Mouse (Mus musculus) B cell, adult 62 days (primary cell): ENCODE results near the gene Gdi1. TPM values are rescaled to one million over a fixed set of nuclear protein-coding genes. Genes with fewer than 3 reads are reported as not detected.

Source experiments
- total RNA-seq: library from RNA; stranded (reverse); gene quantifications from 4 replicates; pipeline ENCODE4 v1.2.4, GENCODE M21; 2023

Gdi1 gene
- total RNA-seq = 279 to 321 TPM (median 292 TPM) in 4 replicates

DNA sequence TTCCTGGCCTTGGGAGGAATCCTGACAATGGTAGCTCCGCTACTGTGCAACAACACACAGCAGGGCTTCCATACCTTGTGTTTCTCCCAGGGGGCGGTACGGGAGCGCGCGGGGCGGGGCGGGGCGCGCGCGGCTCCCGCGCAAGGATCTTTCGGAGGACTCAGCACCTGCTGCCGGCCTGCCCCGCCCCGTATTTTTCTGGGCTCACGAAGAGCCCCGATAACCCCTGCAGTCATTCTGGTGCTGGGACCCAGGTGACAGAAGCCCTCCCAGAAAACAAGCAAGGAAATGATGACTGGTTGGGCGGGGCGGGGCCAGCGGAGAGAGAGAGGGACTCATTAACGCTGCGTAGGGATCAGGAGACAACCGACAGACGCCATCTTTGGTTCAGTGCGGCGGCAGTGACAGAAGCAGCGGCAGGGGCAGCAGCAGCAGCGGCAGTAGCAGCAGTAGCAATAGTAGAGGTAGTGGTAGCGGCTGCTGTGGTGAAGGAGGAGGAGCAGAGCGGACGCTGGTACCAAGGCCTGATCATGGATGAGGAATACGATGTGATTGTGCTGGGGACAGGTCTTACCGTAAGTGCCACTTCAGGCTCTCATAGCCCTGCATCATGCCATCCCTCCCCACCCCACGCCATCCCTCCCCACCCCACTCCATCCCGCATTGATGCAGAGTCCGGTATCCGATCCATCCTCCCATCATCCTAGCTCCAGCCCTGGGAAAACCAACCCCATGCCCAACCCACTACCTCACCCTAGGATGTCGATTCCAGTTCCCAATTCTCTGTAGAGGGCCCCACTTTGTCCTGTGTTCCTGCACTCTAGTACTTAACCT lies at the start of gene Gdi1:
Gdi1 (plus strand) TSS at position 132 of the 834 bp plus-strand sequence.

DNA sequence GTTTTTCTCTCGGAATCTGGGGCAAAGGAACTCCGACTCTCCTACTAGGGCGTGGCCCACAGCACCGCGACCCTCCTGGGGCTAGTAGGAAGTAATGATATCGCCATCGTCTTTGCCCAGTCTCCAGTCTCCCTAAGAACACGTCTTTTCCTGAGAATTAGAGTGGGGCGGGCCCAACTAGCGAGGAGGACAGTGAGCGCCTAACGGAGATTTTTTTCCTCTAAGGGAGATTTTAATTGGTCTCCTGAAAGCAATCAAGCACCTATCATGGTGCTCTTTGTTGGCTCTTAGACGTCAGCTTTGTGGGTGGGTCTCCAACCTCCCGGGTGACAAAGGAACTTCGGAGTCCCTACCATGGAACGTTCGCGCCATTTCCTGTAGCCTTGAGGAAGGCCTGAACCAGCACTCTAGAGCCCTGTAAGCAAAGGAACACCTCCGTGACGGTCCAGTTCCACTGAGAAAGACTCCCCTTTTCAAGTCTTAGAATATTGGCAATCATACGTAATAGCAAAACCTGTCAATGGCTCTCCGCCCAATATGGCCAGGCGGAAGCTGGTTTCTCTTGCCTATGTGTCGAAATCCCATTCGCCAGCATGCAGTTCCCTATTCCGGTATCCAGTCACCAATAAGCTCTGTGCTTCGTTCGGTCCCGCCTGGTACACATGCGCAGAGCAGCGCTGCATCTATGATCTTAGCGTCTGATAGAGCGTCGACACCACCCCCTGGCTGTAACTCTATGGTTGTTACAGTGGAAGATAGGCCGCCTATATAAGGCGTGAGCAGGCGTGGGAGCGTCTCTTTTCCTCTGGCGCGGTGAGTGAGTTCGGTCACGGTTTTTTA lies 34.5 kb upstream of the Gdi1 start, which contains the start of gene Rpl10:
Rpl10 (plus strand) TSS at position 751 of the 840 bp plus-strand sequence.

GRCm38 (mm10) chrX:74281732-74282394 lies 22.9 kb upstream of the Gdi1 start, which contains the start of the genes Taz and Dnase1l1:
Taz (plus strand) TSS chrX:74281912.
Dnase1l1 (minus strand) TSS chrX:74282337.

DNA sequence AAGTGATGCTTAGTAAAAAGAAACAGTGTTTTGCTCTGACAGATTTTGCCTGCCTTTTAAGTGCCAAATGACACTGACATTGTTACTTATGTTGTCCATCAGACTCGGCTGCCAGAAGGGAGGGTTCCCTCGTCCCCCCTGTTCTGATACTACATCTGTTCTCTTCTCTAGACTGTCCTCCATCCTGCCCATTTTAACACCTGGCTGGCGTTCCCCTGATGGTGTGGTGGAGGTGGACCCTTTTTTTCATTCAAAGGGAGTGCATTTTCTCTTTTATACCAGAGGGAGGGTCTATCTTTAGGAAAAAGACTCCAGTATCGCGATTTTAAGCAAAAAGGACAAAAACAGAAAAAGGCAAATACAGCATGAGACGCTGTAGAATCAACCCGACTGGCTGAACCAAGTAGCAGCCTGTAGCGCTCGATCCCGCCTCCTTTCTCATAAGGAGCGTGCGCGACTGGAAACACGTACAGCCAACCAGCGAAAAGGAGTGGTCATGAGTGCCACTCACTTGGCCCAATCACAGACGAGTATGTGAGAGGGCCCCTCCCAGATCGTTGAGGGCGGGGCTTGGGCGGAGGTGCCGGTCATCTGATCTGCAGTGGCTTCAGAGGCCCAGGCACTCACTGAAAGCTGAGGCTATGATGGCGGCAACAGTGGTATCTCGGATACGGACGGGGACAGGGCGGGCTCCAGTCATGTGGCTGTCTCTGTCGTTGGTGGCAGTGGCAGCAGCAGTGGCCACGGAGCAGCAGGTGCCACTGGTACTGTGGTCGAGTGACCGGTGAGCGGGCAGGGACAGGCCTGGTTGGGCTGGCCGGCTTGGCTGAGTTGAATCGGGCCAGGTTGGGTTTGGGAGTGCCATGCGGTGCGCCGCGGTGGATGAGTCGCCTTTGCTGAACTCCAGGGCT lies 8.0 kb upstream of the Gdi1 start, which contains the start of gene Atp6ap1:
Atp6ap1 (plus strand) TSS at position 560 of the 911 bp plus-strand sequence.

DNA sequence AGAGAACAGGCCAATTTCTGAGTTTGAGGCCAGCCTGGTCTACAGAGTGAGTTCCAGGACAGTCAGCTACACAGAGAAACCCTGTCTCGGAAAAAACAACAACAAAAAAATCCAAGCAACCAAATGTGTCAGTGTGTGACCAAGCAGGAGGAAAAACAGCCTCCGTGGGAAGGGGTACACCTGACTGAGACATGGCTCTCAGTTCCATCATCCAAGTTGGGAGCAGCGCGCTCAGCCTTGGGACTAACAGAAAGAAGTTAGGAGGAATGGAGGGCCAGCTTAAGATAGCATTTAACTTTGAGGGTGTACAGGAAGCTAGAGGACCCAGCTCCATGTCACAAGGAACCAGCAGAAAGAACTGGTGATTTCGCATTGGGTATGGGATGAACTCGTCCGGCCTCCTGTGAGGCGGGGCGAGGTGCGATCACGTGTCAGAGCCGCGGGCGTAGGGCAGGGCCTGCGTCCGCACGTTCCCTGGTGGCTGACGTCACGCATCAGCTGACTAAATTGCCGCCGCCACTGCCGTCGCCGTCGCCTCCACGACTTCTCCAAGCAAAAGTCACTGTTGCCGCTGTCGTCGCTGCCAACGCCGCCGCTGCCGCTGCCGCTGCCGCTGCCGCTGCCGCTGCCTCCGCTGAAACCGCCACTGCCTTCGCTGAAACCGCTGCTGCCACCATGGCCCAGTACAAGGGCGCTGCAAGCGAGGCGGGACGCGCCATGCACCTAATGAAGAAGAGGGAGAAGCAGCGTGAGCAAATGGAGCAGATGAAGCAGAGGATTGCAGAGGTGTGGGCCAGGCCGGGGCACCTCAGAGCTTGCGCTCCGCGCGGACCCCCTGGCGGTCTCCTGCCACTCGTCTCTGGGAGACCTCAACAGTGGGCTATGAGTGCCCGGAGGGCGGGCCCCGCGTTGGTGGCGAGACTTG lies 8.0 kb downstream of the Gdi1 start, which contains the start of gene Fam50a:
Fam50a (plus strand) TSS at position 494 of the 925 bp plus-strand sequence.

GRCm38 (mm10) chrX:74328725-74329161 lies 23.9 kb downstream of the Gdi1 start, which contains the start of gene Plxna3:
Plxna3 (plus strand) TSS chrX:74329066.

GRCm38 (mm10) chrX:74353467-74353770 lies 48.6 kb downstream of the Gdi1 start, which contains the start of gene Lage3:
Lage3 (minus strand) TSS chrX:74353618.

Other genes with a start within 250 kb of the Gdi1 start
- not detected in 4 replicates for gene Opn1mw, start 177.5 kb upstream of the Gdi1 start, total RNA-seq
- 45.7 to 54.8 TPM (median 49.6 TPM) in 4 replicates for gene Mecp2, start 169.6 kb upstream of the Gdi1 start, total RNA-seq
- not detected in 4 replicates for gene Tex28, start 137.2 kb upstream of the Gdi1 start, total RNA-seq
- not detected in 4 replicates for gene Tktl1, start 127.7 kb upstream of the Gdi1 start, total RNA-seq
- 466 to 487 TPM (median 482 TPM) in 4 replicates for gene Flna, start 55.2 kb upstream of the Gdi1 start, total RNA-seq
- gene Emd, start 50.3 kb upstream of the Gdi1 start, total RNA-seq = 99.6 to 104 TPM (median 101 TPM) in 4 replicates
- gene Rpl10, start 34.2 kb upstream of the Gdi1 start, total RNA-seq = 724 to 805 TPM (median 783 TPM) in 4 replicates
- 105 to 117 TPM (median 111 TPM) in 4 replicates for gene Taz, start 23.1 kb upstream of the Gdi1 start, total RNA-seq
- gene Dnase1l1, start 22.7 kb upstream of the Gdi1 start, total RNA-seq = 12.4 to 17.5 TPM (median 14.7 TPM) in 4 replicates
- 175 to 185 TPM (median 177 TPM) in 4 replicates for gene Atp6ap1, start 7.9 kb upstream of the Gdi1 start, total RNA-seq
- gene Fam50a, start 8.0 kb downstream of the Gdi1 start, total RNA-seq = 114 to 127 TPM (median 121 TPM) in 4 replicates
- 11.2 to 16.7 TPM (median 13.9 TPM) in 4 replicates for gene Plxna3, start 24.1 kb downstream of the Gdi1 start, total RNA-seq
- gene Lage3, start 48.6 kb downstream of the Gdi1 start, total RNA-seq = 24.2 to 28.3 TPM (median 26.3 TPM) in 4 replicates
- 28.4 to 32.0 TPM (median 29.2 TPM) in 4 replicates for gene Ubl4a, start 68.2 kb downstream of the Gdi1 start, total RNA-seq
- 19.4 to 23.8 TPM (median 20.6 TPM) in 4 replicates for gene Slc10a3, start 68.4 kb downstream of the Gdi1 start, total RNA-seq
- gene Fam3a, start 88.3 kb downstream of the Gdi1 start, total RNA-seq = 17.2 to 25.1 TPM (median 20.4 TPM) in 4 replicates
- gene Ikbkg, start 88.3 kb downstream of the Gdi1 start, total RNA-seq = 47.5 to 53.2 TPM (median 49.5 TPM) in 4 replicates
- gene G6pdx, start 124.2 kb downstream of the Gdi1 start, total RNA-seq = 25.4 to 35.0 TPM (median 28.8 TPM) in 4 replicates
- not detected in 4 replicates for gene Gm6880, start 176.4 kb downstream of the Gdi1 start, total RNA-seq